Mouse (Mus musculus): ENCODE data around the gene Cenpe. TPM values are rescaled to one million over a fixed set of nuclear protein-coding genes. Genes with fewer than 3 reads are reported as not detected.

Gene Cenpe
- total RNA-seq, 2 experiments from 2014 or later, result 5.0 to 6.1 TPM

Other genes with a start within 250 kb of the Cenpe start
- gene Bdh2, start 68.7 kb downstream of the Cenpe start, total RNA-seq (2021), result 1 to 10 TPM; 2.6 to 3.2 TPM
- gene Slc9b2, start 95.2 kb downstream of the Cenpe start, total RNA-seq (2021), result 1 to 10 TPM; 4.5 to 5.2 TPM
- gene Slc9b1, start 135.5 kb downstream of the Cenpe start, total RNA-seq (2021), result 1 to 10 TPM in 1 of 2 experiments, under 1 TPM in 1; 0.57 to 1.2 TPM
- gene Cisd2, start 211.4 kb downstream of the Cenpe start, total RNA-seq (2021), result 10 to 100 TPM; 34.9 to 39.1 TPM
- gene Ube2d3, start 225.6 kb downstream of the Cenpe start, total RNA-seq (2021), result 100 to 1,000 TPM; 258 to 279 TPM